Mouse (Mus musculus) inflammation-experienced regulatory T-cells, adult 6 months (primary cell): Measurements from ENCODE around the gene Whrn. TPM values are rescaled to one million over a fixed set of nuclear protein-coding genes. Genes with fewer than 3 reads are reported as not detected.

ENCODE experiments used
- ATAC-seq: one replicate; pipeline ENCODE4 v1.8.0; 2017
- polyA plus RNA-seq, 3 experiments: library from polyadenylated mRNA; unstranded; fragments of 100-300 nt; shearing (Covaris generic); gene quantifications; one replicate each; pipeline ENCODE4 v1.2.1; 2017

The Whrn gene
- polyA plus RNA-seq, 3 experiments from 2014 or later: 0.75 to 4.4 (median 3.9) TPM

DNA sequence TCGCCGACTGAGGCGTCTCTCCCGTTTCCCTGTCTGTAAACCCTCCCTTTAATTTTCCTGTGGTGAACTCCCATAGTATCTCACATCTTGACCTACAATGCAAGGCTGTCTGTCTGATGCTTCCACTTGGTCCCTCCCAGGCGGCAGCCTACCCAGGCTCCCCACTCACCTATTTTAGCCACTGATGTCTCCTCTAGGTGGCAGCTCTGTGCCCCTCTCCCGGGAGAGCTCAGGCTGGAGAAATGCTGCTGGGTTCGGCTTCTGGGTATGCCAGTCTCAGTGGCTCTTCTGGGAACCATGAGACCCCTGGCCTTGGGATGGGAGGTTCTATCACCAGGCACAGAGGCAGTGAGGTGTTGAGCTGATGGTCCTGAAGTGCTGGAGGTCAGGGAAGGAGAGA lies 118.3 kb downstream of the Whrn start:
- no peak for ATAC-seq

GRCm38 (mm10) chr4:63375367-63375766 lies 120.4 kb downstream of the Whrn start:
- no peak for ATAC-seq

- no peak for ATAC-seq
These were observed 121.5 kb downstream of the Whrn start for GRCm38 (mm10) chr4:63374331-63374730.

DNA sequence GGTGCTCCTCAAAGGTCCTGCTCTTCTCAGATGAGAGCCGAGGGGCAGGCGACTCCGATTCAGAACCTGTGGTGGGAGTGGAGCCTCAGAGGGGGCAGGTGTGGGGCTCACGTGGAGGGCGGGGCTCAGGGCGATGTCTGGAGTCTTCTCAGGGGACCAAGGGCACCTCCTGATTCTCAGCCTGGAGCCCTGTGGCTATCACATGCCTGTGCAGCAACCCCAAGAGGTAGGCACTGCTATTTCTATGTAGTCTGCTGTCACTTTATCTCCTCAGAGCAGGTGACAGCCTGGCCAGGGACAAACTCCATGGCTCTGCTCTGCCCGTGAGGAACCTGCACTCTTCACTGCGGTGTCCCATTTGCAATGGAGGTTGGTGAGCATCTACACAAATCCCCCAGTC lies 122.4 kb downstream of the Whrn start:
- no peak for ATAC-seq

- peak; percentile 64 for ATAC-seq
These were observed 123.9 kb downstream of the Whrn start for GRCm38 (mm10) chr4:63371890-63372289.

DNA sequence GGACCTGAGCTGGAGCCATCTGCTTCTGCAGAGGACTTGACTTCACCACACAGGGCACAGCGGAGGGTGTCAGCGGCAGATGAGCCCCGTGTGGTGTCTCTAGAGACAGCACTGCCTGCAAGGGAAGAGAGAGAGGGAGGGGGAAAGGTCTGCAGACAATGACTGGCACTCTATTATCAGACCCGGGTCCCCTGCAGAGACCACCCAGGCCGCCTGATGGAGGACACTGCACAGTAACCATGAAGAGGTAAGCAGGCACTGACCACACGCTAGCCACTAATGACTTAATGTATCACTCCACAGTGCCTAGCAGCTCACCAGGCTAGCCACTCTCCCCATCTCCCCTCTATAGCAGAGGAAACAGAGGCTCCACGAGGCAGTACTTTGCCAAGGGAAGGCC lies 124.9 kb downstream of the Whrn start:
- ATAC-seq: no peak

DNA sequence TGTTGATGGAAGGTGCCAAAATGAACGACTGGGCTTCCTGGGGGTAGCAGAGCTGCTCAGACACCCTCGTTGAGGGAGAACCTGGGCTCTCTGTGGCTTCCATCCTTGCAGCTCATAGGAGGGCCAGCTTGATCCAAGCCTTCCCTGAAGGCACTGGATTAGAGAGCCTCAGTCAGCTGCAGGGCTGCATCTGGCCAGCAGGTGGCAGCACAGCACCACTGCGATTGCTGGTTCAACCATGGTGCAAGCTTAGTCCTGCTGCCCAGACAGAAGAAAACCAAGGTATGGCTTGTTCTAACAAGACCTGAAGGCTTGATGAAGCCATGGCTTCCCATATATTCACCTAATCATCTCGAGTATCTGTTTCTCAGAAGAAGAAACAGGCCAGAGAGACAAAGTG lies 127.2 kb downstream of the Whrn start:
- ATAC-seq: peak; percentile 62

Other genes starting within 250 kb of the Whrn start
- gene Orm1, start 151.4 kb downstream of the Whrn start, polyA plus RNA-seq: not detected
- gene Orm3, start 139.8 kb downstream of the Whrn start, polyA plus RNA-seq: 1 to 10 TPM in 1 of 3 experiments, under 1 TPM in 1, not detected in 1; 0.90 to 1.6 TPM
- 1 to 10 TPM in 2 of 3 experiments, not detected in 1; 1.6 to 2.8 TPM for gene Orm2, start 133.5 kb downstream of the Whrn start, polyA plus RNA-seq
- gene Akna, start 92.6 kb downstream of the Whrn start, polyA plus RNA-seq: 100 to 1,000 TPM in 2 of 3 experiments, 10 to 100 TPM in 1; 94.8 to 135 (median 102) TPM
- 100 to 1,000 TPM; 197 to 241 (median 218) TPM for gene Atp6v1g1, start 48.8 kb upstream of the Whrn start, polyA plus RNA-seq
- 10 to 100 TPM; 17.1 to 23.9 (median 19.5) TPM for gene Tmem268, start 62.8 kb upstream of the Whrn start, polyA plus RNA-seq
- not detected for gene Gm11213, start 109.3 kb upstream of the Whrn start, polyA plus RNA-seq
- gene Tex48, start 126.4 kb upstream of the Whrn start, polyA plus RNA-seq: not detected
- gene Gm11214, start 167.4 kb upstream of the Whrn start, polyA plus RNA-seq: not detected
- gene Tnfsf15, start 249.1 kb upstream of the Whrn start, polyA plus RNA-seq: 1 to 10 TPM in 1 of 3 experiments, under 1 TPM in 2; 0.63 to 1.0 (median 0.82) TPM